Mouse (Mus musculus): ENCODE data around the gene Alg12.
"Not testable (repeated sequence)": the region's sequence is repeated elsewhere in the genome, so short reads cannot be mapped to it uniquely, and the experiment has no call there.

The Alg12 gene

GRCm38 (mm10) chr15:88831482-88831881 is 12.4 kb upstream of the Alg12 start:
- no peak for DNase-seq (ENCODE audit: low spot score in 2 of 2)

GRCm38 (mm10) chr15:88830696-88831095 is 11.6 kb upstream of the Alg12 start:
- DNase-seq (ENCODE audit: low spot score in 2 of 2): no peak

- DNase-seq (ENCODE audit: low spot score in 2 of 2): no peak
These were observed 10.8 kb upstream of the Alg12 start for GRCm38 (mm10) chr15:88829791-88830440.

GRCm38 (mm10) chr15:88828800-88829705 is 9.9 kb upstream of the Alg12 start:
- DNase-seq (ENCODE audit: low spot score in 2 of 2): peak; percentile 80 to 90

- peak; percentile 47 to 76 for DNase-seq (ENCODE audit: low spot score in 2 of 2)
These were observed 9.1 kb upstream of the Alg12 start for GRCm38 (mm10) chr15:88827991-88828799.

- DNase-seq (ENCODE audit: low spot score in 2 of 2): no peak
These were observed 8.3 kb upstream of the Alg12 start for GRCm38 (mm10) chr15:88827466-88827865.

GRCm38 (mm10) chr15:88823376-88823775 is 4.3 kb upstream of the Alg12 start:
- DNase-seq (ENCODE audit: low spot score in 2 of 2): no peak

GRCm38 (mm10) chr15:88822513-88822912 is 3.4 kb upstream of the Alg12 start:
- DNase-seq (ENCODE audit: low spot score in 2 of 2): no peak

GRCm38 (mm10) chr15:88821403-88821802 is 2.3 kb upstream of the Alg12 start:
- DNase-seq (ENCODE audit: low spot score in 2 of 2): no peak

GRCm38 (mm10) chr15:88819906-88820303 is 787 bp upstream of the Alg12 start:
- no peak for DNase-seq (ENCODE audit: low spot score in 2 of 2)

GRCm38 (mm10) chr15:88815196-88815700 is 3.9 kb downstream of the Alg12 start:
- DNase-seq (ENCODE audit: low spot score in 2 of 2): no peak

- no peak for DNase-seq (ENCODE audit: low spot score in 2 of 2)
These were observed 4.6 kb downstream of the Alg12 start for GRCm38 (mm10) chr15:88814411-88815047.

GRCm38 (mm10) chr15:88813873-88814272 is 5.2 kb downstream of the Alg12 start:
- not testable (repeated sequence) for DNase-seq (ENCODE audit: low spot score in 2 of 2)

- no peak for DNase-seq (ENCODE audit: low spot score in 2 of 2)
These were observed 5.9 kb downstream of the Alg12 start for GRCm38 (mm10) chr15:88813262-88813661.

GRCm38 (mm10) chr15:88810369-88810768 is 8.7 kb downstream of the Alg12 start:
- DNase-seq (ENCODE audit: low spot score in 2 of 2): no peak

GRCm38 (mm10) chr15:88808121-88808520 is 11.0 kb downstream of the Alg12 start:
- no peak for DNase-seq (ENCODE audit: low spot score in 2 of 2)

GRCm38 (mm10) chr15:88802348-88802747 is 16.8 kb downstream of the Alg12 start:
- no peak for DNase-seq (ENCODE audit: low spot score in 2 of 2)

- DNase-seq (ENCODE audit: low spot score in 2 of 2): no peak
These were observed 17.2 kb downstream of the Alg12 start for GRCm38 (mm10) chr15:88801903-88802302.

GRCm38 (mm10) chr15:88800921-88801354 is 18.2 kb downstream of the Alg12 start:
- DNase-seq (ENCODE audit: low spot score in 2 of 2): no peak

GRCm38 (mm10) chr15:88799950-88800371 is 19.2 kb downstream of the Alg12 start:
- no peak for DNase-seq (ENCODE audit: low spot score in 2 of 2)

GRCm38 (mm10) chr15:88794729-88795128 is 24.4 kb downstream of the Alg12 start:
- DNase-seq (ENCODE audit: low spot score in 2 of 2): not testable (repeated sequence)
